Comparison of ENCODE assay signal across 9 mouse cellular contexts in genomic region chr19:45020348-45020747, GRCm38 (mm10). TPM values are rescaled to one million over a fixed set of nuclear protein-coding genes. Genes with fewer than 3 reads are reported as not detected.
DNase-seq lines count a peak whose midpoint lies in the region; ATAC-seq and TF ChIP-seq lines count a peak whose summit lies in the region.
"Had no signal": no experiment of that assay in that cellular context is flagged by ENCODE, and none has a peak within 500 bp of the region (broad histone marks: within the 10 kb centered on the region; RNA-seq: fewer than 3 reads in every experiment).

No protein-coding gene starts in this region.

- H3K4me3 ChIP-seq in kidney, embryonic 14.5 days (ENCODE audit: low read length), result peak overlapping the region; percentile 4; the same call in 1 of the 2 replicates
- H3K4me3 ChIP-seq in midbrain, embryonic 12.5 days, result no peak overlapping the region
- H3K4me3 ChIP-seq in thymus, adult 2 months (ENCODE audit: control insufficient read depth, insufficient read depth, low read length), result no peak overlapping the region

- peak overlapping the region; percentile 18; the same call in 1 of the 2 replicates for H3K9ac ChIP-seq in kidney, embryonic 14.5 days (ENCODE audit: low read depth, low read length)
- H3K9ac ChIP-seq in midbrain, embryonic 12.5 days (replicated peaks), result no peak overlapping the region

- peak; percentile 58 for DNase-seq in kidney, adult 11 months
- DNase-seq in kidney, adult 18-20 months, result no peak
- DNase-seq in gastrocnemius, postnatal 25 days, result peak; percentile 77
- DNase-seq in retina, postnatal 1 day, result no peak
- DNase-seq in thymus, adult 2 months, result no peak
- no peak for DNase-seq in cerebellum, adult 8-10 months

- peak overlapping the region; percentile 30 for H3K4me2 ChIP-seq in kidney, embryonic 14.5 days (replicated peaks; ENCODE audit: low read depth, low read length)
- H3K4me2 ChIP-seq in midbrain, embryonic 12.5 days (replicated peaks), result peak overlapping the region; percentile 9; the same call in 1 of the 2 replicates

- no peaks in the 10 kb centered on the region for H3K27me3 ChIP-seq in kidney, embryonic 14.5 days (ENCODE audit: control insufficient read depth, insufficient read depth, low read length)
- no peaks in the 10 kb centered on the region for H3K27me3 ChIP-seq in midbrain, embryonic 12.5 days
- no peaks in the 10 kb centered on the region; the same call in 1 of the 2 replicates for H3K27me3 ChIP-seq in thymus, adult 2 months (ENCODE audit: control insufficient read depth, insufficient read depth, low read length)

- peaks cover 36% of the 10 kb centered on the region for H3K36me3 ChIP-seq in kidney, embryonic 14.5 days (ENCODE audit: control insufficient read depth, insufficient read depth, low read length)
- peaks cover 40% of the 10 kb centered on the region for H3K36me3 ChIP-seq in midbrain, embryonic 12.5 days
- H3K36me3 ChIP-seq in thymus, adult 2 months (ENCODE audit: control insufficient read depth, insufficient read depth, low read length), result no peaks in the 10 kb centered on the region

- no peak for ATAC-seq in kidney, embryonic 14.5 days (ENCODE audit: low FRiP score, low TSS enrichment)
- no peak for ATAC-seq in midbrain, embryonic 12.5 days (ENCODE audit: low FRiP score, low read depth)

- no peak for TF ChIP-seq POLR2A in thymus, adult 2 months (IDR thresholded peaks at IDR 0.05; ENCODE audit: control insufficient read depth, extremely low read depth, insufficient read depth, low read length, poor library complexity)

- TF ChIP-seq CTCF in thymus, adult 2 months (IDR thresholded peaks at IDR 0.05; ENCODE audit: borderline replicate concordance, control insufficient read depth, extremely low read depth, insufficient read depth, low read length, poor library complexity), result no peak

- peaks cover 47% of the 10 kb centered on the region for H3K4me1 ChIP-seq in kidney, embryonic 14.5 days (ENCODE audit: control insufficient read depth, insufficient read depth, low read length)
- H3K4me1 ChIP-seq in midbrain, embryonic 12.5 days, result peaks cover 58% of the 10 kb centered on the region
- H3K4me1 ChIP-seq in thymus, adult 2 months (replicated peaks; ENCODE audit: control insufficient read depth, insufficient read depth, low read length), result peaks cover 24% of the 10 kb centered on the region

- H3K9me3 ChIP-seq in kidney, embryonic 14.5 days (ENCODE audit: control insufficient read depth, low read length), result no peaks in the 10 kb centered on the region
- H3K9me3 ChIP-seq in midbrain, embryonic 12.5 days, result no peaks in the 10 kb centered on the region
- H3K9me3 ChIP-seq: G1E had no signal

- 50% methylated on average over 6 of the region's 6 CpGs for WGBS in kidney, embryonic 14.5 days
- WGBS in midbrain, embryonic 12.5 days, result 76% methylated on average over 6 of the region's 6 CpGs
- 84% methylated on average over 6 of the region's 6 CpGs for WGBS in thymus, adult 2 months

- no peak overlapping the region for H3K27ac ChIP-seq in kidney, embryonic 14.5 days (ENCODE audit: low read depth, low read length)
- H3K27ac ChIP-seq in midbrain, embryonic 12.5 days (replicated peaks), result no peak overlapping the region
- no peak overlapping the region for H3K27ac ChIP-seq in thymus, adult 2 months (ENCODE audit: control insufficient read depth, insufficient read depth, low read length)

RNA-seq across cellular contexts. Expression of gene Lzts2, which starts 6.1 kb away (rescaled TPM):
- 10 to 100 TPM; 19.2 to 22.9 TPM for total RNA-seq in gastrocnemius, postnatal 25 days (2021)
- polyA plus RNA-seq in kidney, embryonic 14.5 days (2014; fragmentation: Nextera tagmentation; extraction: Ambion mirVana), result 59.1 and 68.2 TPM in 2 replicates
- polyA plus RNA-seq in midbrain, embryonic 12.5 days (2016; fragmentation: Nextera tagmentation; extraction: Ambion mirVana), result 69.5 and 70.3 TPM in 2 replicates
- 37.6 and 41.2 TPM in 2 replicates for polyA plus RNA-seq in thymus, adult 2 months (2012; rRNA removed)

RNA-seq across cellular contexts. Expression of gene Mrpl43, which starts 14.1 kb away (rescaled TPM):
- total RNA-seq in gastrocnemius, postnatal 25 days (2021), result 10 to 100 TPM; 32.8 to 36.4 TPM
- 69.9 and 83.2 TPM in 2 replicates for polyA plus RNA-seq in kidney, embryonic 14.5 days (2014; fragmentation: Nextera tagmentation; extraction: Ambion mirVana)
- polyA plus RNA-seq in midbrain, embryonic 12.5 days (2016; fragmentation: Nextera tagmentation; extraction: Ambion mirVana), result 70.3 and 78.7 TPM in 2 replicates
- polyA plus RNA-seq in thymus, adult 2 months (2012; rRNA removed), result 121 and 137 TPM in 2 replicates

RNA-seq across cellular contexts. Expression of gene Twnk, which starts 14.9 kb away (rescaled TPM):
- 10 to 100 TPM; 16.2 to 16.6 TPM for total RNA-seq in gastrocnemius, postnatal 25 days (2021)
- polyA plus RNA-seq in kidney, embryonic 14.5 days (2014; fragmentation: Nextera tagmentation; extraction: Ambion mirVana), result 19.6 and 19.9 TPM in 2 replicates
- polyA plus RNA-seq in midbrain, embryonic 12.5 days (2016; fragmentation: Nextera tagmentation; extraction: Ambion mirVana), result 24.1 and 24.5 TPM in 2 replicates
- 11.5 and 11.6 TPM in 2 replicates for polyA plus RNA-seq in thymus, adult 2 months (2012; rRNA removed)

RNA-seq across cellular contexts. Expression of gene Pdzd7, which starts 25.2 kb away (rescaled TPM):
- 1 to 10 TPM; 5.4 to 5.9 TPM for total RNA-seq in gastrocnemius, postnatal 25 days (2021)
- 1.3 and 1.4 TPM in 2 replicates for polyA plus RNA-seq in kidney, embryonic 14.5 days (2014; fragmentation: Nextera tagmentation; extraction: Ambion mirVana)
- polyA plus RNA-seq in midbrain, embryonic 12.5 days (2016; fragmentation: Nextera tagmentation; extraction: Ambion mirVana), result 0.46 and 0.84 TPM in 2 replicates
- polyA plus RNA-seq in thymus, adult 2 months (2012; rRNA removed), result 0.33 and 0.47 TPM in 2 replicates

RNA-seq across cellular contexts. Expression of gene Sfxn3, which starts 27.0 kb away (rescaled TPM):
- 10 to 100 TPM; 20.7 to 22.5 TPM for total RNA-seq in gastrocnemius, postnatal 25 days (2021)
- polyA plus RNA-seq in kidney, embryonic 14.5 days (2014; fragmentation: Nextera tagmentation; extraction: Ambion mirVana), result 11.0 and 18.3 TPM in 2 replicates
- polyA plus RNA-seq in midbrain, embryonic 12.5 days (2016; fragmentation: Nextera tagmentation; extraction: Ambion mirVana), result 32.1 and 32.6 TPM in 2 replicates
- 46.9 and 61.1 TPM in 2 replicates for polyA plus RNA-seq in thymus, adult 2 months (2012; rRNA removed)

Comparison
In these comparisons a context has a peak if more than half of its experiments do, and no peak if none do; other contexts are left out.
1. DNase-seq: peak in kidney, adult 11 months (single experiment) and gastrocnemius, postnatal 25 days (single experiment); none in kidney, adult 18-20 months (single experiment), retina, postnatal 1 day (single experiment), thymus, adult 2 months (single experiment) and cerebellum, adult 8-10 months (single experiment).